Mouse (Mus musculus) limb, embryonic 10.5 days (tissue): Measurements from ENCODE around the gene Sympk. TPM values are rescaled to one million over a fixed set of nuclear protein-coding genes. Genes with fewer than 3 reads are reported as not detected.

Source experiments
- DNase-seq: peaks from one replicate; pipeline ENCODE4 v3.0.0-alpha.2; 2017; ENCODE audit warnings: low spot score
- H3K27ac ChIP-seq: fragments of 300-500 bp; sonication (generic); 2 replicates; pipeline ENCODE4 v1.5.1; 2016; ENCODE audit warnings: mild to moderate bottlenecking
- H3K27me3 ChIP-seq: fragments of 300-500 bp; sonication (generic); 2 replicates; pipeline ENCODE4 v1.6.1; 2016; ENCODE audit warnings: low read depth, mild to moderate bottlenecking; ENCODE audit not compliant: poor library complexity, severe bottlenecking
- H3K36me3 ChIP-seq: fragments of 300-500 bp; sonication (generic); 2 replicates; pipeline ENCODE4 v1.6.1; 2016; ENCODE audit warnings: mild to moderate bottlenecking, moderate library complexity
- H3K4me1 ChIP-seq: fragments of 300-500 bp; sonication (generic); 2 replicates; pipeline ENCODE4 v1.6.1; 2016
- H3K4me3 ChIP-seq: fragments of 300-500 bp; sonication (generic); 2 replicates; pipeline ENCODE4 v1.5.1; 2016; ENCODE audit warnings: mild to moderate bottlenecking, moderate library complexity
- H3K9me3 ChIP-seq: fragments of 300-500 bp; sonication (generic); replicated peaks from 2 replicates; pipeline ENCODE4 v1.6.1; 2016; ENCODE audit warnings: mild to moderate bottlenecking
- WGBS: fragments of 180-500 bp; shearing (Covaris S2); methylation state at CpG from one replicate; pipeline ENCODE4 v1.1.7; 2016; 5-methylcytosine and 5-hydroxymethylcytosine counted together
- polyA plus RNA-seq: library from polyadenylated mRNA; unstranded; fragments of >200 nt; fragmentation: Nextera tagmentation; extraction: Ambion mirVana; gene quantifications from 2 replicates; pipeline ENCODE4 v1.2.1, GENCODE M21; 2016

Sympk gene
- polyA plus RNA-seq, 1 experiment from 2014 or later: 50.4 TPM

DNA sequence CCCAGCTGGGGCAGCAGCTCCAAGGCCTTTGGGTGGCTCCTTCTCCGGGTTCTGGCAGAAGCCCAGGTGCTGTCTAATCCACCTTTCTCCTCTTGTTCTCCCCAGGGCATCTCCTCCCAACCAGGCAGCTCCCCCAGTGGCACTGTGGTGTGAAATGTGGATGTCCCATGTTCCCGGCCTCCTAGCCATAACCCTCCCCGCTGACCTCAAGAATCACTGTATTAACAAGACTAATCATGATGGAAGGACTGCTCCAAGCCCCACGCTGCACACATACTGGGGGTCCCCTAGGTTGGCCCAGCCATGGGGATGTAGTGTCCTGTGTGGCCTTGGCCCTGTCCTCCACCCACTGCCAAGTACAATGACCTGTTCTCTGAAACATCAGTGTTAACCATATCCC lies 58.0 kb downstream of the Sympk start:
- peaks cover 57% of the 10 kb centered on the region for H3K4me1 ChIP-seq
- peaks cover 79% of the 10 kb centered on the region for H3K36me3 ChIP-seq
- H3K27ac ChIP-seq: no peak overlapping the region
- no peak for DNase-seq
- WGBS: 84% methylated on average over 4 of the region's 4 CpGs
- no peaks in the 10 kb centered on the region for H3K9me3 ChIP-seq
- H3K27me3 ChIP-seq: no peaks in the 10 kb centered on the region
- H3K4me3 ChIP-seq: no peak overlapping the region

DNA sequence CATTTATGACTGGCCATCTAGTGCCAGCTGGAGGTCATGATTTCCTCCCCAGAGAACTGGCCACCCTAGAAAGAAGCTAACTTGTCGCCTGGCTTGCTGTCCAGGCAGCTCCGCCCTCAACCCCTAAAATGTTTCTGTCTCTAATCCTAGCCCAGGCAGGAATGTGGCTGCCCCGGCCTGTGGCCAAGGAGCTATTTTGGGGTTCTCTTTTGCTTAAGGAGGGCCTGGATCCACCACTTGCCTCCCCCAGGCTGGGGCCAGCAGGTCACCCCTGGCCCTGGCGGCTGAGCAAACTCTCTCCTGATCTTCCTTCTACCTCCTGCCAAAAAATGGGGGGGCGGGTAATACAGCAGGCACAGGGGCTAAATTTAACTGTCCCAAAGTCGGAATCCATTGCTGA lies 58.9 kb downstream of the Sympk start:
- Histone ChIP-seq H3K27ac (0 out of 2 replicates have a peak overlapping the region, but pooled peaks have one; percentile 1), H3K9me3 (no peaks in the 10 kb centered on the region), H3K27me3 (no peaks in the 10 kb centered on the region), H3K4me3 (0 out of 2 replicates have a peak overlapping the region, but pooled peaks have one; percentile 2), H3K36me3 (peaks cover 82% of the 10 kb centered on the region), H3K4me1 (peaks cover 48% of the 10 kb centered on the region)
- 59% methylated on average over 6 of the region's 6 CpGs for WGBS
- no peak for DNase-seq

DNA sequence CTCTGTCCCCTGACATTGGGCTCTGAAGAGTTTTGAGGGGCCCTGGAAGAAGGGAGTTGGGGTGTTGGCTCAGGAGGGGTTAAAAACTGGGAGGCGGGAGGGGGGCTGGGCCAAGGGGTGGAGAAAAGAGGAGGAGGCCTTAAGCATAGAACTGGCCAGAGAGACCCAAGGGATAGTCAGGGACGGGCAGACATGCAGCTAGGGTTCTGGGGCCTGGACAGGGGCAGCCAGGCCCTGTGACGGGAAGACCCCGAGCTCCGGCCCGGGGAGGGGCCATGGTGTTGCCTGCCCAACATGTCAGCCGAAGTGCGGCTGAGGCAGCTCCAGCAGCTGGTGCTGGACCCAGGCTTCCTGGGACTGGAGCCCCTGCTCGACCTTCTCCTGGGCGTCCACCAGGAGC lies 59.5 kb downstream of the Sympk start, which contains the start of gene Dmpk:
Gene Dmpk (plus strand): TSS at position 149 of the 400 bp plus-strand sequence.
- H3K4me1 ChIP-seq: peaks cover 46% of the 10 kb centered on the region
- H3K27me3 ChIP-seq: no peaks in the 10 kb centered on the region
- peaks cover 82% of the 10 kb centered on the region for H3K36me3 ChIP-seq
- no peaks in the 10 kb centered on the region for H3K9me3 ChIP-seq
- H3K4me3 ChIP-seq: peak within 1 kb of the TSS; percentile 4; the same call in 1 of the 2 replicates
- no peak for DNase-seq
- WGBS: 46% methylated on average over 10 of the region's 10 CpGs
- H3K27ac ChIP-seq: 0 out of 2 replicates have a peak within 1 kb of the TSS, but pooled peaks have one; percentile 1

DNA sequence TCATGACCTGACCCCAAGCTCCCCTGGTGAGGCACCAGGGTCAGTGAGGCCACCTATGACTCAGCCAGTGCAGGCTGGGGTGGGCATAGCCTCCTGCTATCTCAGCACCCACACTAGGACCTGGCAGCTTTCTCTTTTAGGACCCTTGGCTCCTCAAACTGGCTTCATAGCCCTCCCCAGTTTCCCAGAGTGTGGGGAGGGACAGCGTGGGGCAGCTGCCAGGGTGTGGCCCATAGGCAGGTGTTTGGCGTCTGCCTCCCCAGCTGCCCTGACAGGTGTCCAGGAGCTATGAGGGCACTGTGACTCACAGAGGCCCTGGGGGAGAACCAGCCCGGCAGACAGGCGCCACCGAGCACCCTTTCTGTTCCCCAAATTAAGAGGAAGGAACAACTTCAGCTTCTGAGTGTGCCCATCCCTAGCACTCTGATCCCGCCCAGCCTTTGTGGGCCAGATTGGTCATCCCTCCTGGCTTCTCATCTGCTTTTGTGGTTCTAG lies 60.1 kb downstream of the Sympk start:
- Histone ChIP-seq H3K9me3 (no peaks in the 10 kb centered on the region), H3K27ac (no peak overlapping the region), H3K27me3 (no peaks in the 10 kb centered on the region), H3K4me3 (no peak overlapping the region), H3K4me1 (peaks cover 46% of the 10 kb centered on the region), H3K36me3 (peaks cover 82% of the 10 kb centered on the region)
- 77% methylated on average over 6 of the region's 6 CpGs for WGBS
- DNase-seq: no peak

- peak overlapping the region; percentile 65 for H3K27ac ChIP-seq
- 22% methylated on average over 9 of the region's 9 CpGs for WGBS
- peaks cover under 1% of the 10 kb centered on the region; the same call in 1 of the 2 replicates for H3K27me3 ChIP-seq
- H3K36me3 ChIP-seq: peaks cover 80% of the 10 kb centered on the region
- peak overlapping the region; percentile 33; the same call in 1 of the 2 replicates for H3K4me3 ChIP-seq
- no peak for DNase-seq
- H3K4me1 ChIP-seq: peaks cover 46% of the 10 kb centered on the region
- H3K9me3 ChIP-seq: no peaks in the 10 kb centered on the region
Measured at GRCm38 (mm10) chr7:19084921-19085473, 60.8 kb downstream of the Sympk start.

DNA sequence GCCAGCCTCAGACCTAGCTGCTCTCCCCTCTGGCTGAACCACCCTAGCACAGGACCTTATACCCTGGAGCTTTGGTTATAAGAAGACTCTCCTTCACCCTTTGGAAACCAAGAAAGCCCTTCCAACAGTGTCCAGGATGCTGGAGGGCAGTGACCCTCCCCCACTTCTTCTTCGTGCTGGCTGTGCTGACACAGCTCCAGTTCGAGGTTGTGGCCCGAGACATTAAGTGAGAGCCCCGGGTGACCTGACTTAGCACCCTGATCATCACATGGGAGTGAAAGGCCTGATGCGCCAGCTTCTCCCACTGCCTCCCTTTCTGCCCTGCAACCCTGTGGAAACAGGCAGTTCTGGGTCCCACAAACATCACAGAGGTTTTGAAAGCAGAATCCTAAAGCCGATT lies 61.3 kb downstream of the Sympk start:
- Histone ChIP-seq H3K4me1 (peaks cover 46% of the 10 kb centered on the region), H3K27ac (peak overlapping the region; percentile 65), H3K9me3 (no peaks in the 10 kb centered on the region), H3K27me3 (peaks cover 5% of the 10 kb centered on the region), H3K36me3 (peaks cover 80% of the 10 kb centered on the region), H3K4me3 (peak overlapping the region; percentile 33)
- 6% methylated on average over 6 of the region's 6 CpGs for WGBS
- no peak for DNase-seq

DNA sequence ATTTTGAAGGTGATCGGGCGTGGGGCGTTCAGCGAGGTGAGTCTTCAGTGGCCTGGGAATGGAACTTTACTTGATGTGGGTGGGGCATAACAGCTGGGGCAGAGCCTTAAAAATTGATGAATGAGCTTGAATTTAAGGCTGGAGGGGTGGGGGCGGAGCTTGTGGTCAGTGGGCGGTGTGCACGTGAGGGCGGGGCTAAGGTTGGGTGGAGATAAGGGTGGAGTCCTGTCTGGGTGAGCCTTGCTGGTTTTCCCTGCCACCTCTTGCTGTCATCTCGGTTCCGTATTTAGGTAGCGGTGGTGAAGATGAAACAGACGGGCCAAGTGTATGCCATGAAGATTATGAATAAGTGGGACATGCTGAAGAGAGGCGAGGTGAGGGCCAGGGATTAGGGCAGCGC lies 61.9 kb downstream of the Sympk start:
- Histone ChIP-seq H3K4me3 (peak overlapping the region; percentile 33), H3K27ac (no peak overlapping the region; the same call in 1 of the 2 replicates), H3K36me3 (peaks cover 80% of the 10 kb centered on the region), H3K27me3 (peaks cover 11% of the 10 kb centered on the region), H3K4me1 (peaks cover 46% of the 10 kb centered on the region), H3K9me3 (no peaks in the 10 kb centered on the region)
- WGBS: 5% methylated on average over 14 of the region's 14 CpGs
- DNase-seq: peak; percentile 70

- peak overlapping the region; percentile 2; the same call in 1 of the 2 replicates for H3K4me3 ChIP-seq
- H3K27ac ChIP-seq: no peak overlapping the region
- DNase-seq: no peak
- H3K4me1 ChIP-seq: peaks cover 52% of the 10 kb centered on the region
- H3K9me3 ChIP-seq: no peaks in the 10 kb centered on the region
- H3K27me3 ChIP-seq: peaks cover 18% of the 10 kb centered on the region
- H3K36me3 ChIP-seq: peaks cover 79% of the 10 kb centered on the region
- 55% methylated on average over 18 of the region's 18 CpGs for WGBS
Measured at GRCm38 (mm10) chr7:19086760-19087159, 62.6 kb downstream of the Sympk start.

GRCm38 (mm10) chr7:19088813-19089212 lies 64.6 kb downstream of the Sympk start:
- Histone ChIP-seq H3K4me3 (no peak overlapping the region), H3K4me1 (peaks cover 51% of the 10 kb centered on the region), H3K27me3 (peaks cover 24% of the 10 kb centered on the region), H3K9me3 (no peaks in the 10 kb centered on the region), H3K27ac (no peak overlapping the region), H3K36me3 (peaks cover 62% of the 10 kb centered on the region)
- peak; percentile 79 for DNase-seq
- WGBS: 40% methylated on average over 10 of the region's 10 CpGs

DNA sequence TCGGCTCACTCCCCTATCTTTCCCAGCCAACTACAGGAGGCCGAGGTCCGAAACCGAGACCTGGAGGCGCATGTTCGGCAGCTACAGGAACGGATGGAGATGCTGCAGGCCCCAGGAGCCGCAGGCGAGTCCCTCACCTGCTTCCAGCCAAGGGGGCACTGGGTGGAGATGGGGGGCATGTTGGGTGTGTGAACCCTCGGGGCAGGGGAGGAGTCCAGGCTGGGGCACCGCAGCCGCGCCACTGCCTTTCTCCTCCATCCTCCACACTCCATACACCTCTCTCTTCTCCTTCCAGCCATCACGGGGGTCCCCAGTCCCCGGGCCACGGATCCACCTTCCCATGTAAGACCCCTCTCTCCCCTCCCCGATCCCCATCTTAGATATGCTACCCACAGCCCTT lies 67.7 kb downstream of the Sympk start:
- Histone ChIP-seq H3K4me1 (peaks cover 46% of the 10 kb centered on the region), H3K27ac (peak overlapping the region; percentile 87), H3K9me3 (no peaks in the 10 kb centered on the region), H3K4me3 (peak overlapping the region; percentile 67), H3K36me3 (peaks cover 53% of the 10 kb centered on the region), H3K27me3 (peaks cover 24% of the 10 kb centered on the region)
- 26% methylated on average over 17 of the region's 17 CpGs for WGBS
- DNase-seq: no peak

GRCm38 (mm10) chr7:19092381-19093173 lies 68.4 kb downstream of the Sympk start:
- DNase-seq: peak; percentile 85
- Histone ChIP-seq H3K27me3 (peaks cover 24% of the 10 kb centered on the region), H3K4me3 (peak overlapping the region; percentile 67), H3K9me3 (no peaks in the 10 kb centered on the region), H3K4me1 (peaks cover 53% of the 10 kb centered on the region), H3K27ac (peak overlapping the region; percentile 87), H3K36me3 (peaks cover 53% of the 10 kb centered on the region)
- 4% methylated on average over 38 of the region's 38 CpGs for WGBS

- no peaks in the 10 kb centered on the region for H3K9me3 ChIP-seq
- H3K27me3 ChIP-seq: peaks cover 24% of the 10 kb centered on the region
- 2% methylated on average over 11 of the region's 15 CpGs for WGBS
- H3K36me3 ChIP-seq: peaks cover 51% of the 10 kb centered on the region
- H3K4me1 ChIP-seq: peaks cover 54% of the 10 kb centered on the region
- DNase-seq: peak; percentile 90
- H3K27ac ChIP-seq: peak overlapping the region; percentile 87
- peak overlapping the region; percentile 67 for H3K4me3 ChIP-seq
Measured at GRCm38 (mm10) chr7:19093174-19093521, 69.0 kb downstream of the Sympk start.
